Mouse (Mus musculus) C2C12 (cell line): ENCODE results near the gene Tmem231.

ENCODE experiments used
- CTCF ChIP-seq: IDR thresholded peaks from one replicate; pipeline ENCODE4 v1.5.1; 2011; ENCODE audit not compliant: control insufficient read depth, insufficient read depth, insufficient read length
- MAX ChIP-seq: IDR thresholded peaks from one replicate; pipeline ENCODE4 v1.6.1; 2011; ENCODE audit warnings: mild to moderate bottlenecking, control low read depth
- MYOG ChIP-seq: IDR thresholded peaks from one replicate; pipeline ENCODE4 v1.6.1; 2011; ENCODE audit not compliant: control insufficient read depth, insufficient read length; ENCODE audit errors: extremely low read depth

DNA sequence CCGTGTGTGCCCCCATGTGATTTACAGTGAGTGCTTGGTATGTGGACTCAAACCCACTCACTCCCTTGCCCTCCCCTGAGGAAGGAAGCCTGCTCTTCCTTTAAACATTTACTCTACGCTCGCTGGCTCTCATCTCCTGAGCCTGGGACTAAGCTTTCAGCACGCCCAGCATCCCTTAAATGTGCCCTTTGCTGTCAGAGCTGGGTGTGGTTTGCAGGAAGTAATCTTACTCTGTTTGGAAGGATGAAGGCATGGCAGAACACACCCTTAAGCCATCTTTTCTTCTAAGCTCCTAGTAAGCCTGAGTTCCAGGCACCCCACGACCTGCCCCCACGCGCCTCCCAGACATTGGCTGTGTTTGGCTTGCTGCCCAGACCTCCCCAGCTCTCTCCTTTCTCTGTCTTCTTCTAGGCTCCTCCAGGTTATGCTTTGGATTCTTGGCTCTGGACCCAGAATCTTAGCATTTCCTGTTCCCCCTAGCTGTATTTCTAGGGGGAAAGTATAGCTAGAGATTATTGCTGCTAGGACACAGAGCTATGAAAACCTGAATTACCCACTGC is 45.5 kb downstream of the Tmem231 start:
- TF ChIP-seq CTCF (no peak), MAX (no peak), MYOG (no peak)
